Mouse (Mus musculus) kidney, adult 9 months (tissue): ENCODE data around the gene Sfmbt1.

Source experiments
- DNase-seq: peaks from one replicate; pipeline ENCODE4 v3.0.0; 2022

The Sfmbt1 gene

GRCm38 (mm10) chr14:30714799-30715617 lies at the start of gene Sfmbt1:
Gene Sfmbt1, plus strand, starts transcription at chr14:30714849.
- peak; percentile 76 for DNase-seq

GRCm38 (mm10) chr14:30666061-30666460 lies 48.6 kb upstream of the Sfmbt1 start:
- DNase-seq, result no peak

GRCm38 (mm10) chr14:30666604-30667003 lies 48.0 kb upstream of the Sfmbt1 start:
- DNase-seq, result no peak

GRCm38 (mm10) chr14:30670161-30670560 lies 44.5 kb upstream of the Sfmbt1 start:
- no peak for DNase-seq

GRCm38 (mm10) chr14:30671095-30671985 lies 43.3 kb upstream of the Sfmbt1 start:
- DNase-seq, result no peak

GRCm38 (mm10) chr14:30671986-30672312 lies 42.7 kb upstream of the Sfmbt1 start:
- DNase-seq, result peak; percentile 91

GRCm38 (mm10) chr14:30674947-30675346 lies 39.7 kb upstream of the Sfmbt1 start:
- no peak for DNase-seq

- DNase-seq, result no peak
Measured at GRCm38 (mm10) chr14:30682131-30682530, 32.5 kb upstream of the Sfmbt1 start.

- peak; percentile 73 for DNase-seq
Measured at GRCm38 (mm10) chr14:30690685-30691084, 24.0 kb upstream of the Sfmbt1 start.

- no peak for DNase-seq
Measured at GRCm38 (mm10) chr14:30692439-30692838, 22.2 kb upstream of the Sfmbt1 start.

- DNase-seq, result no peak
Measured at GRCm38 (mm10) chr14:30694786-30695185, 19.9 kb upstream of the Sfmbt1 start.

- peak; percentile 88 for DNase-seq
Measured at GRCm38 (mm10) chr14:30695609-30696008, 19.0 kb upstream of the Sfmbt1 start.

- DNase-seq, result no peak
Measured at GRCm38 (mm10) chr14:30697407-30698052, 17.1 kb upstream of the Sfmbt1 start.

GRCm38 (mm10) chr14:30699656-30700055 lies 15.0 kb upstream of the Sfmbt1 start:
- peak; percentile 67 for DNase-seq

- DNase-seq, result peak; percentile 58
Measured at GRCm38 (mm10) chr14:30702512-30702911, 12.1 kb upstream of the Sfmbt1 start.

GRCm38 (mm10) chr14:30703079-30703478 lies 11.6 kb upstream of the Sfmbt1 start:
- no peak for DNase-seq

- DNase-seq, result no peak
Measured at GRCm38 (mm10) chr14:30704098-30704855, 10.4 kb upstream of the Sfmbt1 start.

- DNase-seq, result no peak
Measured at GRCm38 (mm10) chr14:30711892-30712291, 2.8 kb upstream of the Sfmbt1 start.

- no peak for DNase-seq
Measured at GRCm38 (mm10) chr14:30713769-30714168, 880 bp upstream of the Sfmbt1 start.

GRCm38 (mm10) chr14:30715618-30716050 lies 985 bp downstream of the Sfmbt1 start:
- DNase-seq, result no peak

- DNase-seq, result peak; percentile 54
Measured at GRCm38 (mm10) chr14:30716051-30716952, 1.7 kb downstream of the Sfmbt1 start.

GRCm38 (mm10) chr14:30716953-30717285 lies 2.3 kb downstream of the Sfmbt1 start:
- DNase-seq, result peak; percentile 61
